Mouse (Mus musculus): ENCODE results near the gene Dhfr. TPM values are rescaled to one million over a fixed set of nuclear protein-coding genes. Genes with fewer than 3 reads are reported as not detected.
"Not testable (repeated sequence)": the region's sequence is repeated elsewhere in the genome, so short reads cannot be mapped to it uniquely, and the experiment has no call there.

Gene Dhfr
- 1 to 10 TPM; 1.5 to 1.7 (median 1.7) TPM for total RNA-seq (2022)

GRCm38 (mm10) chr13:92354456-92355271 is at the start of gene Dhfr, which contains the start of gene Msh3:
Gene Dhfr, plus strand, starts transcription at chr13:92354726.
Gene Msh3, minus strand, starts transcription at chr13:92355003.
- peak; percentile 94 to 96 for DNase-seq (ENCODE audit: low spot score in 2 of 2)

GRCm38 (mm10) chr13:92305680-92306079 is 48.8 kb upstream of the Dhfr start, which contains the start of gene Gm20379:
Gene Gm20379, plus strand, starts transcription at chr13:92305980.
- no peak for DNase-seq (ENCODE audit: low spot score in 2 of 2)

GRCm38 (mm10) chr13:92314613-92315012 is 39.9 kb upstream of the Dhfr start:
- no peak for DNase-seq (ENCODE audit: low spot score in 2 of 2)

GRCm38 (mm10) chr13:92320770-92321169 is 33.8 kb upstream of the Dhfr start:
- DNase-seq (ENCODE audit: low spot score in 2 of 2): no peak

- DNase-seq (ENCODE audit: low spot score in 2 of 2): no peak
These were observed 28.5 kb upstream of the Dhfr start for GRCm38 (mm10) chr13:92326030-92326429.

- DNase-seq (ENCODE audit: low spot score in 2 of 2): no peak
These were observed 26.5 kb upstream of the Dhfr start for GRCm38 (mm10) chr13:92328000-92328399.

GRCm38 (mm10) chr13:92330621-92331020 is 23.9 kb upstream of the Dhfr start:
- no peak for DNase-seq (ENCODE audit: low spot score in 2 of 2)

- no peak for DNase-seq (ENCODE audit: low spot score in 2 of 2)
These were observed 22.2 kb upstream of the Dhfr start for GRCm38 (mm10) chr13:92332103-92332879.

GRCm38 (mm10) chr13:92336857-92337256 is 17.7 kb upstream of the Dhfr start:
- DNase-seq (ENCODE audit: low spot score in 2 of 2): no peak

GRCm38 (mm10) chr13:92337773-92338462 is 16.6 kb upstream of the Dhfr start:
- no peak for DNase-seq (ENCODE audit: low spot score in 2 of 2)

- DNase-seq (ENCODE audit: low spot score in 2 of 2): no peak
These were observed 14.7 kb upstream of the Dhfr start for GRCm38 (mm10) chr13:92339787-92340186.

GRCm38 (mm10) chr13:92344033-92344432 is 10.5 kb upstream of the Dhfr start:
- no peak for DNase-seq (ENCODE audit: low spot score in 2 of 2)

- no peak for DNase-seq (ENCODE audit: low spot score in 2 of 2)
These were observed 8.2 kb upstream of the Dhfr start for GRCm38 (mm10) chr13:92346338-92346737.

- no peak for DNase-seq (ENCODE audit: low spot score in 2 of 2)
These were observed 3.4 kb upstream of the Dhfr start for GRCm38 (mm10) chr13:92351100-92351499.

- DNase-seq (ENCODE audit: low spot score in 2 of 2): no peak
These were observed 570 bp upstream of the Dhfr start for GRCm38 (mm10) chr13:92353956-92354355.

GRCm38 (mm10) chr13:92355272-92355643 is 732 bp downstream of the Dhfr start:
- DNase-seq (ENCODE audit: low spot score in 2 of 2): no peak

- no peak for DNase-seq (ENCODE audit: low spot score in 2 of 2)
These were observed 1.9 kb downstream of the Dhfr start for GRCm38 (mm10) chr13:92356376-92356775.

- no peak for DNase-seq (ENCODE audit: low spot score in 2 of 2)
These were observed 3.1 kb downstream of the Dhfr start for GRCm38 (mm10) chr13:92357644-92358043.

- no peak for DNase-seq (ENCODE audit: low spot score in 2 of 2)
These were observed 7.1 kb downstream of the Dhfr start for GRCm38 (mm10) chr13:92361609-92362008.

GRCm38 (mm10) chr13:92365312-92365711 is 10.8 kb downstream of the Dhfr start:
- DNase-seq (ENCODE audit: low spot score in 2 of 2): no peak

- no peak for DNase-seq (ENCODE audit: low spot score in 2 of 2)
These were observed 16.3 kb downstream of the Dhfr start for GRCm38 (mm10) chr13:92370811-92371210.

- DNase-seq (ENCODE audit: low spot score in 2 of 2): not testable (repeated sequence)
These were observed 16.9 kb downstream of the Dhfr start for GRCm38 (mm10) chr13:92371466-92371865.
